Mouse (Mus musculus) inflammation-experienced regulatory T-cells, adult 6 months (primary cell): ENCODE data around the gene Trim65. TPM values are rescaled to one million over a fixed set of nuclear protein-coding genes. Genes with fewer than 3 reads are reported as not detected.
"Not testable (repeated sequence)": the region's sequence is repeated elsewhere in the genome, so short reads cannot be mapped to it uniquely, and the experiment has no call there.

Experiments used
- ATAC-seq: one replicate; pipeline ENCODE4 v1.8.0; 2017
- polyA plus RNA-seq, 3 experiments: library from polyadenylated mRNA; unstranded; fragments of 100-300 nt; shearing (Covaris generic); gene quantifications; one replicate each; pipeline ENCODE4 v1.2.1; 2017

The Trim65 gene
- polyA plus RNA-seq, 3 experiments from 2014 or later: 9.5 to 13.3 (median 11.4) TPM

GRCm38 (mm10) chr11:116108464-116109137 lies 22.3 kb downstream of the Trim65 start:
- no peak for ATAC-seq

GRCm38 (mm10) chr11:116107777-116108285 lies 23.1 kb downstream of the Trim65 start:
- ATAC-seq: no peak

- no peak for ATAC-seq
Observed at GRCm38 (mm10) chr11:116106963-116107776, 23.8 kb downstream of the Trim65 start.

GRCm38 (mm10) chr11:116106154-116106962 lies 24.6 kb downstream of the Trim65 start:
- no peak for ATAC-seq

- ATAC-seq: no peak
Observed at GRCm38 (mm10) chr11:116105065-116105464, 25.9 kb downstream of the Trim65 start.

- no peak for ATAC-seq
Observed at GRCm38 (mm10) chr11:116104006-116104646, 26.8 kb downstream of the Trim65 start.

GRCm38 (mm10) chr11:116103572-116103971 lies 27.4 kb downstream of the Trim65 start:
- ATAC-seq: no peak

- no peak for ATAC-seq
Observed at GRCm38 (mm10) chr11:116102472-116102871, 28.5 kb downstream of the Trim65 start.

- ATAC-seq: no peak
Observed at GRCm38 (mm10) chr11:116101931-116102381, 29.0 kb downstream of the Trim65 start.

- ATAC-seq: no peak
Observed at GRCm38 (mm10) chr11:116100839-116101238, 30.1 kb downstream of the Trim65 start.

- no peak for ATAC-seq
Observed at GRCm38 (mm10) chr11:116100385-116100784, 30.5 kb downstream of the Trim65 start.

GRCm38 (mm10) chr11:116099462-116099861 lies 31.5 kb downstream of the Trim65 start:
- ATAC-seq: no peak

- no peak for ATAC-seq
Observed at GRCm38 (mm10) chr11:116098711-116099460, 32.0 kb downstream of the Trim65 start.

GRCm38 (mm10) chr11:116096213-116097108 lies 34.5 kb downstream of the Trim65 start:
- ATAC-seq: no peak

GRCm38 (mm10) chr11:116095573-116095972 lies 35.4 kb downstream of the Trim65 start:
- no peak for ATAC-seq

- ATAC-seq: no peak
Observed at GRCm38 (mm10) chr11:116093771-116094565, 37.0 kb downstream of the Trim65 start.

- not testable (repeated sequence) for ATAC-seq
Observed at GRCm38 (mm10) chr11:116092959-116093358, 38.0 kb downstream of the Trim65 start.

- no peak for ATAC-seq
Observed at GRCm38 (mm10) chr11:116091591-116091990, 39.3 kb downstream of the Trim65 start.

- no peak for ATAC-seq
Observed at GRCm38 (mm10) chr11:116089545-116089944, 41.4 kb downstream of the Trim65 start.
